In the genomic region with DNA sequence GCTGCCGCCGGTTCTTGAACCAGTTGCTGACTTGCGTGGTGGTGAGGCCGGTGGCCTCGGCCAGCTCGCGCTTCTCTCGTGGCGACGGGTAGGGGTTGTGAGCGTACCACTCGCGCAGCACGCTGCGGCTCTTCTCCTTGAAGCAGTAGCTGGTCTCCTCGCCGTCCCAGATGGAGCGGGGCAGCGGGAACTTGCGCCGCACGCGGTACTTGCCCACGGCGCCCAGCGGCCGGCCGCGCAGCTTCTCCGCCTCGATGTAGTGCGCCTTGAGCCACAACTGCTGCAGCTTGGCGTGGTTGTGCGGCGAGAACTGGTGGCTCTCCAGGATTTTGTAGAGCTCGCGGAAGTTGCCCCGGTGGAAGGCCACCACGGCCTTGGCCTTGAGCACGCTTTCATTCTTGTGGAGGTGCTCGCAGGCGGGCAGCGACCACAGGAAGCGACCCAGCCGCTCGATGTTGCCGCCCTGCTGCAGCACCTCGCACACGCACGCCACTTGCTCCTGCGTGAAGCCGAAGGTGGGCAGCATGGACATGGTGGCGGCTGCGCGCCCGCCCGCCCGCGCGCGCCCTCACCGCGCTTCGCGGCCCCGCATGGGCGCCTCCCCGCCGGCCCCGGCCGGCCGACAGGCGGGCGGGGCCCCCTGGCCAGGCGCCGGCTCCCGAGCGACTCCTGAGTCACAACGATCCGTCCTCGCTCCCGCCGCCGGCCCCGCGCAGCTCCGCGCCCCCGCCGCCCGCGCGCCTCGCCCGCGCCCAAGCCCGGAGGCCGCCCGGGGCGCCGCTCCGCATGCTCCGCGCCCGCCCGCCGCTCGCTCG, we compare ENCODE assay signal across 8 mouse cellular contexts. TPM values are rescaled to one million over a fixed set of nuclear protein-coding genes. Genes with fewer than 3 reads are reported as not detected.
DNase-seq lines count a peak whose midpoint lies in the region; ATAC-seq and TF ChIP-seq lines count a peak whose summit lies in the region.

No protein-coding gene starts in this region.

- H3K36me3 ChIP-seq in hindbrain, embryonic 10.5 days: no peaks in the 10 kb centered on the region
- H3K36me3 ChIP-seq in liver, postnatal 0 days (replicated peaks; ENCODE audit: insufficient read depth, low read length): no peaks in the 10 kb centered on the region

- H3K27ac ChIP-seq in layer of hippocampus, adult 2 months: no peak overlapping the region
- peak overlapping the region; percentile 77 for H3K27ac ChIP-seq in hindbrain, embryonic 10.5 days
- no peak overlapping the region for H3K27ac ChIP-seq in liver, postnatal 0 days (ENCODE audit: low read depth)

- no peaks in the 10 kb centered on the region for H3K9me3 ChIP-seq in hindbrain, embryonic 10.5 days
- H3K9me3 ChIP-seq in liver, postnatal 0 days (ENCODE audit: low read length): no peaks in the 10 kb centered on the region

- TF ChIP-seq EP300 in liver, postnatal 0 days (IDR thresholded peaks at IDR 0.05; ENCODE audit: low read depth): no peak

- peak overlapping the region; percentile 27 for H3K4me3 ChIP-seq in layer of hippocampus, adult 2 months
- H3K4me3 ChIP-seq in hindbrain, embryonic 10.5 days: peak overlapping the region; percentile 52
- H3K4me3 ChIP-seq in liver, postnatal 0 days (ENCODE audit: low read depth, low read length): peak overlapping the region; percentile 28

- DNase-seq in layer of hippocampus, adult 2 months (ENCODE audit: low spot score in 2 of 2): no peak
- DNase-seq in layer of hippocampus, postnatal 10 days (ENCODE audit: low spot score in 2 of 2): no peak
- peak; percentile 54 for DNase-seq in embryo, embryonic 10 days (ENCODE audit: low spot score)
- DNase-seq in hindbrain, embryonic 10.5 days (ENCODE audit: low spot score): peak; percentile 75
- no peak for DNase-seq in liver, postnatal 0 days
- DNase-seq in yolk sac, embryonic 10.5 days (ENCODE audit: low spot score): no peak
- DNase-seq in urinary bladder, postnatal 10 days (ENCODE audit: low spot score): no peak
- no peak for DNase-seq in urinary bladder, adult 18-20 months (ENCODE audit: low spot score in 2 of 2)

- H3K4me1 ChIP-seq in hindbrain, embryonic 10.5 days (replicated peaks): peaks cover 68% of the 10 kb centered on the region
- H3K4me1 ChIP-seq in liver, postnatal 0 days (ENCODE audit: insufficient read depth): peaks cover 18% of the 10 kb centered on the region; the same call in 1 of the 2 replicates

- TF ChIP-seq CTCF in layer of hippocampus, adult 2 months (conservative IDR thresholded peaks at IDR 0.05): no peak
- TF ChIP-seq CTCF in liver, postnatal 0 days (IDR thresholded peaks at IDR 0.05; ENCODE audit: low read depth): no peak

- no peak overlapping the region for H3K9ac ChIP-seq in liver, postnatal 0 days (replicated peaks)

- peaks cover 100% of the 10 kb centered on the region for H3K27me3 ChIP-seq in hindbrain, embryonic 10.5 days (ENCODE audit: insufficient read depth, poor library complexity, severe bottlenecking)
- peaks cover 97% of the 10 kb centered on the region for H3K27me3 ChIP-seq in liver, postnatal 0 days (ENCODE audit: insufficient read depth, low read length)

- peak overlapping the region; percentile 60 for H3K4me2 ChIP-seq in liver, postnatal 0 days (ENCODE audit: low read depth, low read length)

- WGBS in hindbrain, embryonic 10.5 days: 1% methylated on average over 109 of the region's 109 CpGs
- 1% methylated on average over 80 of the region's 109 CpGs for WGBS in liver, postnatal 0 days (ENCODE audit: insufficient replicate concordance)

- ATAC-seq in liver, postnatal 0 days: no peak

RNA-seq across cellular contexts. Expression of gene Six2, which starts 0.4 kb away (rescaled TPM):
- total RNA-seq in layer of hippocampus, adult 2 months (2021): under 1 TPM in 1 of 2 experiments, not detected in 1; 0.33 TPM
- under 1 TPM; 0.25 to 0.42 TPM for total RNA-seq in layer of hippocampus, postnatal 10 days (2021)
- 5.4 and 5.6 TPM in 2 replicates for polyA plus RNA-seq in hindbrain, embryonic 10.5 days (2016; fragmentation: Nextera tagmentation; extraction: Ambion mirVana)
- not detected in 2 replicates for polyA plus RNA-seq in liver, postnatal 0 days (2015; fragmentation: Nextera tagmentation; extraction: Ambion mirVana)

Comparison
In these comparisons a context has a peak if more than half of its experiments do, and no peak if none do; other contexts are left out.
1. DNase-seq: peak in embryo, embryonic 10 days (single experiment) and hindbrain, embryonic 10.5 days (single experiment); none in layer of hippocampus, adult 2 months (0 of 2), layer of hippocampus, postnatal 10 days (0 of 2), liver, postnatal 0 days (single experiment), yolk sac, embryonic 10.5 days (single experiment), urinary bladder, postnatal 10 days (single experiment) and urinary bladder, adult 18-20 months (0 of 2).
2. Peak in every context shown above with its lines, with median percentiles within 50 percentile points of each other: H3K4me3 ChIP-seq.